Mouse (Mus musculus) cerebellum, adult 2 months (tissue): ENCODE measurements around the gene Foxn2.

Experiments
- CTCF ChIP-seq: fragments of 200-500 bp; IDR thresholded peaks from 2 replicates; pipeline ENCODE4 v1.5.1; 2011; ENCODE audit warnings: low read depth, mild to moderate bottlenecking, control low read depth, low read length, moderate library complexity, borderline replicate concordance; ENCODE audit not compliant: insufficient read depth
- POLR2A ChIP-seq: fragments of 200-500 bp; IDR thresholded peaks from 2 replicates; pipeline ENCODE4 v1.6.1; 2011; ENCODE audit warnings: low read length, control low read depth, borderline replicate concordance; ENCODE audit not compliant: insufficient read depth

GRCm38 (mm10) chr17:88439536-88440050 lies 918 bp upstream of the Foxn2 start:
- TF ChIP-seq CTCF (no peak), POLR2A (no peak)
